14 mouse cellular contexts compared by ENCODE assay signal in the genomic region with DNA sequence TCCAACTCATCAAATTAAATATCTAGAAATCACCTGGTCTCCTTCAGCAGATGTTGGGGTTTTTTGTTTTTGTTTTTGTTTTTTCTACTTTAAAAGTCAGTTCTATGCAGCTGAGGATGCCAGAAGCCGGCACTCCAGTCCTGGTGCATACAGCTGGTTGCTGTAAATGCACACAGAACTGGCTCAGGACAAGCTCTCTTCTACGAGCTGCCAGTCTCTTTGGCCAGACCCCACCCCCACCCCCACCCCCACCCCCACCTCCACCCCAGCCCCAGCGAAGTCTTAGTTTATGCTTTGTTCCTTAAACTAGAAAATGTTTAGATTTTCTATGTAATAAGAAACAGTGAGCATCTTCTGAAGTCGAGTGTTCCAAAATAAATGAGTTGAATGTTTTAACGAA.
"Had no signal": no experiment of that assay in that cellular context is flagged by ENCODE, and none has a peak within 500 bp of the region (broad histone marks: within the 10 kb centered on the region; RNA-seq: fewer than 3 reads in every experiment).

No protein-coding gene starts in this region.

- H3K9ac ChIP-seq: limb, embryonic 13.5 days; liver, embryonic 14.5 days; neural tube, embryonic 12.5 days; stomach, embryonic 15.5 days had no signal

- H3K36me3 ChIP-seq: limb, embryonic 13.5 days; neural tube, embryonic 12.5 days; stomach, embryonic 15.5 days had no signal

- H3K27me3 ChIP-seq: stomach, embryonic 15.5 days had no signal

- H3K4me3 ChIP-seq: limb, embryonic 13.5 days; neural tube, embryonic 12.5 days; stomach, embryonic 15.5 days had no signal

- H3K27ac ChIP-seq: kidney, postnatal 0 days; limb, embryonic 13.5 days; liver, embryonic 14.5 days; neural tube, embryonic 12.5 days had no signal

- H3K9me3 ChIP-seq: limb, embryonic 13.5 days; stomach, embryonic 15.5 days had no signal

- DNase-seq: kidney, adult 11 months; kidney, adult 9 months; kidney, postnatal 36 days; left cerebral cortex, postnatal 4 days; lung, adult 2 months; lung, postnatal 4 days; midbrain, embryonic 14.5 days; right cerebral cortex, postnatal 4 days; thymus, postnatal 4 days had no signal
